Mouse (Mus musculus) neural tube, embryonic 11.5 days (tissue): ENCODE measurements around the gene Ube2f. TPM values are rescaled to one million over a fixed set of nuclear protein-coding genes. Genes with fewer than 3 reads are reported as not detected.
A peak's percentile ranks its signal among the peaks of the same experiment; 100 is the strongest.

Source experiments
- ATAC-seq: fragments of 200-750 bp; cut with Nextera tagmentation; 2 replicates; pipeline ENCODE4 v1.8.0; 2017; ENCODE audit warnings: moderate number of reproducible peaks, mild to moderate bottlenecking, moderate TSS enrichment, moderate library complexity; ENCODE audit not compliant: insufficient read depth, low FRiP score, low TSS enrichment
- DNase-seq: peaks from one replicate; pipeline ENCODE4 v3.0.0-alpha.2; 2015; ENCODE audit warnings: low spot score
- H3K27ac ChIP-seq: fragments of 300-500 bp; sonication (generic); 2 replicates; pipeline ENCODE4 v1.5.1; 2014; ENCODE audit warnings: low read depth, mild to moderate bottlenecking, low read length
- H3K27me3 ChIP-seq: fragments of 300-500 bp; sonication (generic); 2 replicates; pipeline ENCODE4 v1.6.1; 2014; ENCODE audit warnings: mild to moderate bottlenecking, low read length, mixed read lengths; ENCODE audit not compliant: control insufficient read depth, insufficient read depth
- H3K36me3 ChIP-seq: fragments of 300-500 bp; sonication (generic); 2 replicates; pipeline ENCODE4 v1.6.1; 2014; ENCODE audit warnings: mild to moderate bottlenecking, low read length, moderate library complexity, mixed read lengths; ENCODE audit not compliant: control insufficient read depth, insufficient read depth
- H3K4me1 ChIP-seq: fragments of 300-500 bp; sonication (generic); 2 replicates; pipeline ENCODE4 v1.6.1; 2014; ENCODE audit warnings: low read length, mixed read lengths; ENCODE audit not compliant: control insufficient read depth, insufficient read depth
- H3K4me2 ChIP-seq: fragments of 300-500 bp; sonication (generic); 2 replicates; pipeline ENCODE4 v1.6.1; 2014; ENCODE audit warnings: low read depth, mild to moderate bottlenecking, moderate library complexity
- H3K4me3 ChIP-seq: fragments of 300-500 bp; sonication (generic); 2 replicates; pipeline ENCODE4 v1.5.1; 2014; ENCODE audit warnings: low read depth, low read length
- H3K9ac ChIP-seq: fragments of 300-500 bp; sonication (generic); 2 replicates; pipeline ENCODE4 v1.6.1; 2014; ENCODE audit warnings: mild to moderate bottlenecking, low read length
- H3K9me3 ChIP-seq: fragments of 300-500 bp; sonication (generic); 2 replicates; pipeline ENCODE4 v1.6.1; 2016; ENCODE audit warnings: low read length; ENCODE audit not compliant: control insufficient read depth
- WGBS: fragments of 180-500 bp; shearing (Covaris S2); extraction: QIAGEN DNeasy Blood & Tissue Kit; methylation state at CpG from one replicate; pipeline ENCODE4 v1.1.7; 2014; 5-methylcytosine and 5-hydroxymethylcytosine counted together
- polyA plus RNA-seq: library from polyadenylated mRNA; unstranded; fragments of >200 nt; fragmentation: Nextera tagmentation; extraction: Ambion mirVana; gene quantifications from 2 replicates; pipeline ENCODE4 v1.2.1, GENCODE M21; 2014

Ube2f gene
- polyA plus RNA-seq, 1 experiment from 2014 or later = 86.8 TPM

GRCm38 (mm10) chr1:91209785-91210184, 40.3 kb upstream of the Ube2f start:
- ATAC-seq = no peak
- no peak overlapping the region for H3K27ac ChIP-seq
- H3K9me3 ChIP-seq = no peaks in the 10 kb centered on the region
- no peak for DNase-seq
- no peak overlapping the region for H3K4me2 ChIP-seq
- no peaks in the 10 kb centered on the region for H3K4me1 ChIP-seq
- no peaks in the 10 kb centered on the region for H3K36me3 ChIP-seq
- H3K4me3 ChIP-seq = no peak overlapping the region
- no peak overlapping the region for H3K9ac ChIP-seq
- 85% methylated on average over 6 of the region's 6 CpGs for WGBS
- no peaks in the 10 kb centered on the region for H3K27me3 ChIP-seq

DNA sequence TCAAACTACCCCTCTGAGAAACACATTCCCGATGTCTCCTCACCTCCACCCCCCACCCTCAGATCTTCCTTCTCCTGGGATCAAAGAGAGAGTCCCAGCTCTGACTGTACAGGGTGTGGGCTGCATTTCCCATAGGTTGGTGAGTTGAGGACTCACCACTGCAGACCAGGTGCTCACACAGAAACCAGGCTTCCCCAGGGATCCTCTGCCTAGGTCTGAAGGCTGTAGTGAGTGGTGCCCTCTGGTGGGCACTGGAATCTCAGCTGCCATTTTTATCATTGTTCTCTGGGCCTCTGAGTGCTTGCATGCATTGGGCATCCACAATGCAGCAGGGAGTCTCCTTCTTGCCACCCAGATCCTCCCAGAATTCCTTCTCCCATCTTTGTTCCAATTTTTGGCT, 39.0 kb upstream of the Ube2f start:
- Histone ChIP-seq H3K27me3 (no peaks in the 10 kb centered on the region), H3K36me3 (no peaks in the 10 kb centered on the region), H3K27ac (no peak overlapping the region), H3K4me3 (no peak overlapping the region), H3K9me3 (no peaks in the 10 kb centered on the region), H3K9ac (no peak overlapping the region), H3K4me2 (no peak overlapping the region), H3K4me1 (no peaks in the 10 kb centered on the region)
- ATAC-seq = no peak
- peak; percentile 68 for DNase-seq
- WGBS = 65% methylated on average over 1 of the region's 1 CpGs

GRCm38 (mm10) chr1:91211591-91212008, 38.5 kb upstream of the Ube2f start:
- WGBS = 81% methylated on average over 7 of the region's 7 CpGs
- no peaks in the 10 kb centered on the region for H3K36me3 ChIP-seq
- H3K4me1 ChIP-seq = no peaks in the 10 kb centered on the region
- no peak overlapping the region for H3K27ac ChIP-seq
- H3K27me3 ChIP-seq = no peaks in the 10 kb centered on the region
- no peak overlapping the region for H3K4me3 ChIP-seq
- H3K9me3 ChIP-seq = no peaks in the 10 kb centered on the region
- no peak for ATAC-seq
- no peak for DNase-seq
- H3K4me2 ChIP-seq = no peak overlapping the region
- no peak overlapping the region for H3K9ac ChIP-seq

DNA sequence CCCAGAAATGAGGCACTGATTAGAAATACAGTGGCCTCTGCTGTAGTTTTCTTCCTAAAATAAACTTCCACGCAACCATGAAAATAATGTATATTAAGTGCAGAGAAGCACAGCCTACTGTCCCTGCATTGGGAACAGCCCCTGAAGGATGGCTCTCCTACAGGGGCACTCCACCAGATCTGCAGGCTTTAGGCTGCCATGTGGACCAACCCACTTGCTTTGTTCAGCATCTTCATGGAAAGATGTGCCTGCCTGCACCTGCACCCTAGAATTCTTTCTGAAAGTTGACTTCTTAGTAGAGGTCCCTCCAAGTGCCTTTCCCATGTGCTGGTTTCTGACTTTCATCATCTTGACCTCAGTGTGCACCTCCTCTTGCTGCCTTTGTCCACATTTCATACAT, 34.8 kb upstream of the Ube2f start:
- ATAC-seq = no peak
- Histone ChIP-seq H3K27me3 (no peaks in the 10 kb centered on the region), H3K4me1 (no peaks in the 10 kb centered on the region), H3K9ac (no peak overlapping the region), H3K36me3 (no peaks in the 10 kb centered on the region), H3K4me2 (no peak overlapping the region), H3K4me3 (no peak overlapping the region), H3K27ac (no peak overlapping the region), H3K9me3 (no peaks in the 10 kb centered on the region)
- 93% methylated on average over 1 of the region's 1 CpGs for WGBS
- no peak for DNase-seq

DNA sequence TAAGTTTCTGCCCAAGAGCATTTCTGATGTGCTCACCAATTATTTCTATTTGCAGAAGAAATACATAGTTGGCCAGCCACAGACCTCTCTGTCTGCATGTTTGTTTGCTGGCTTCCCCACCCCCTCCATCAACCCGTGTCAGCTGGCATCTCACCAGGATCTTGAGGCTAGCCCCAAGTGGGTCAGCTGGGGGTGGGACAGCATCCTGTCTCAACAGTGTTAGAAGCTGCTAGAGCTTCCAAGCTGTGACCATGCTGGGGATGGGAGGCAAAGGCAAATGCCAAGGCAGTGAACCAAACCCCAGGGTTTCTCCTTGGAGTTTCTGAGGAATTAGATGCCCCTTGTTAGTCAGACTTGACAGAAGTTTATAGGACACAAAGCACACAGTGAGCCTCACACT, 34.1 kb upstream of the Ube2f start:
- Histone ChIP-seq H3K4me1 (no peaks in the 10 kb centered on the region), H3K4me2 (no peak overlapping the region), H3K27ac (no peak overlapping the region), H3K9me3 (no peaks in the 10 kb centered on the region), H3K4me3 (no peak overlapping the region), H3K27me3 (no peaks in the 10 kb centered on the region), H3K9ac (no peak overlapping the region), H3K36me3 (no peaks in the 10 kb centered on the region)
- no peak for ATAC-seq
- DNase-seq = no peak
- 72% methylated on average over 1 of the region's 1 CpGs for WGBS

- Histone ChIP-seq H3K4me3 (no peak overlapping the region), H3K9ac (no peak overlapping the region), H3K9me3 (no peaks in the 10 kb centered on the region), H3K27ac (no peak overlapping the region), H3K4me2 (no peak overlapping the region), H3K27me3 (no peaks in the 10 kb centered on the region), H3K36me3 (no peaks in the 10 kb centered on the region), H3K4me1 (no peaks in the 10 kb centered on the region)
- WGBS = 75% methylated on average over 10 of the region's 10 CpGs
- no peak for ATAC-seq
- no peak for DNase-seq
Measured at GRCm38 (mm10) chr1:91216504-91217267, 33.4 kb upstream of the Ube2f start.

DNA sequence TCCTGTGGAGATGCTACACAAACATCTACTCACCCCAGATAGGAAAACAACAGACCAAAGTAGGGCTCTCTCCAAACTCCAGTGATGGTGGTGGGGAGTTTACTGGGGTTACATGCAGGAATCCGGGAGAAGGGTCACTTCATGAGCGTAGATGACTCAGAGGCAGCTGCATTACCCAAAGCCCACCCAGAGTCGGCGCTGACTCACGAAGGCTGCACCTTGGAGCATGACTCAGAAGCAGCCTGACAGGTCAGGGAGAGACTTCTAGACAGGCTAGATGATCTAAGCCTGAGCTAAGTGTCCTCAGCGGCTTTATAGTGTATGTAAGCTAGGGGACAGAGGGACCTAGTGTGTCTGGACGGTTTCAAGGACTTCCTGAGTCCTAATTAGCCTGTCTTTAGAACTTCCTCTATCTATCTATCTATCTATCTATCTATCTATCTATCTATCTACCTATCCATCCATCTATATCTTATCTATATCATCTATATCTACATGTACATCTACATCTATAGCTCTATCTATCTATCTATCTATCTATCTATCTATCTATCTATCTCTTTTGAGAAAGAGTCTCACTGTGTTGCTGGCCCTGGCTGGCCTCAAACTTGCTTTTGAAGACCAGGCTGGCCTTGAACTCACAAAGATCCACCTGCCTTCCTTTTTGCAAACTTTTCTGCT, 30.3 kb upstream of the Ube2f start:
- H3K4me1 ChIP-seq = no peaks in the 10 kb centered on the region
- 92% methylated on average over 7 of the region's 7 CpGs for WGBS

GRCm38 (mm10) chr1:91220322-91220672, 29.8 kb upstream of the Ube2f start:
- ATAC-seq (no peak), DNase-seq (no peak)
- no peak overlapping the region for H3K9ac ChIP-seq
- no peaks in the 10 kb centered on the region for H3K4me1 ChIP-seq
- H3K27me3 ChIP-seq = no peaks in the 10 kb centered on the region
- H3K9me3 ChIP-seq = no peaks in the 10 kb centered on the region
- H3K4me2 ChIP-seq = no peak overlapping the region
- 88% methylated on average over 3 of the region's 3 CpGs for WGBS
- no peak overlapping the region for H3K27ac ChIP-seq
- H3K4me3 ChIP-seq = no peak overlapping the region
- no peaks in the 10 kb centered on the region for H3K36me3 ChIP-seq

More for the DNA sequence above, 30.3 kb upstream of the Ube2f start:
- Histone ChIP-seq H3K9ac (no peak overlapping the region), H3K36me3 (no peaks in the 10 kb centered on the region), H3K9me3 (no peaks in the 10 kb centered on the region), H3K4me3 (no peak overlapping the region), H3K27ac (no peak overlapping the region), H3K4me2 (no peak overlapping the region), H3K27me3 (no peaks in the 10 kb centered on the region)
- ATAC-seq (no peak), DNase-seq (no peak)

GRCm38 (mm10) chr1:91226562-91226961, 23.5 kb upstream of the Ube2f start:
- no peak for ATAC-seq
- Histone ChIP-seq H3K4me1 (no peaks in the 10 kb centered on the region), H3K9ac (no peak overlapping the region), H3K4me2 (no peak overlapping the region), H3K4me3 (no peak overlapping the region), H3K36me3 (no peaks in the 10 kb centered on the region), H3K27ac (no peak overlapping the region), H3K27me3 (no peaks in the 10 kb centered on the region), H3K9me3 (no peaks in the 10 kb centered on the region)
- WGBS = 78% methylated on average over 4 of the region's 4 CpGs
- DNase-seq = no peak
